Mouse (Mus musculus) CH12.LX (cell line): Measurements from ENCODE around the gene Nsg2. TPM values are rescaled to one million over a fixed set of nuclear protein-coding genes. Genes with fewer than 3 reads are reported as not detected.

ENCODE experiments used
- DNase-seq: peaks from one replicate; pipeline ENCODE4 v3.0.0-alpha.2; 2013; ENCODE audit errors: extremely low read depth
- H3K27ac ChIP-seq: 2 replicates; pipeline ENCODE4 v1.5.1; 2012; ENCODE audit warnings: low read depth, mild to moderate bottlenecking, control low read depth, moderate library complexity; ENCODE audit not compliant: insufficient read depth
- H3K27me3 ChIP-seq: replicated peaks from 2 replicates; pipeline ENCODE3; 2012; ENCODE audit warnings: inconsistent platforms
- H3K36me3 ChIP-seq, 2 experiments: replicated peaks in 1 of 2; 2 replicates each; pipeline versions ENCODE3 to v1.6.1; 2012; ENCODE audit warnings: inconsistent platforms in 1 of 2, low read length in 1 of 2, mild to moderate bottlenecking in 1 of 2, mixed read lengths in 1 of 2, moderate library complexity in 1 of 2; ENCODE audit not compliant: control insufficient read depth in 1 of 2, insufficient read depth in 1 of 2
- H3K4me1 ChIP-seq, 2 experiments: 2 replicates each; pipeline ENCODE4 v1.6.1; 2012; ENCODE audit warnings: inconsistent platforms in 1 of 2, moderate library complexity in 1 of 2; ENCODE audit not compliant: insufficient read depth in 2 of 2, control insufficient read depth in 1 of 2
- H3K4me2 ChIP-seq: 2 replicates; pipeline ENCODE4 v1.6.1; 2012; ENCODE audit warnings: low read depth, mild to moderate bottlenecking, control low read depth; ENCODE audit not compliant: poor library complexity, insufficient read depth, severe bottlenecking
- H3K4me3 ChIP-seq, 3 experiments: fragments of 150-350 bp in 1 of 3; sonication (generic) in 1 of 3; replicated peaks in 1 of 3; 2 replicates each; pipeline versions ENCODE3 to v1.5.1; 2011 to 2012; ENCODE audit warnings: low read depth in 2 of 3, low read length in 2 of 3, mild to moderate bottlenecking in 2 of 3, moderate library complexity in 2 of 3, control low read depth in 1 of 3, improper control_type of control experiment in 1 of 3, inconsistent platforms in 1 of 3, mixed read lengths in 1 of 3; ENCODE audit not compliant: poor library complexity in 1 of 3
- H3K79me2 ChIP-seq: replicated peaks from 2 replicates; pipeline ENCODE4 v1.6.1; 2012; ENCODE audit warnings: mild to moderate bottlenecking, moderate library complexity; ENCODE audit not compliant: control insufficient read depth, poor library complexity, insufficient read depth, severe bottlenecking; ENCODE audit errors: extremely low read depth
- H3K9ac ChIP-seq: 2 replicates; pipeline ENCODE4 v1.6.1; 2012; ENCODE audit warnings: low read depth, mild to moderate bottlenecking, control low read depth, moderate library complexity; ENCODE audit not compliant: insufficient read depth
- H3K9me3 ChIP-seq: replicated peaks from 2 replicates; pipeline ENCODE3; 2012; ENCODE audit warnings: low read length, inconsistent platforms, mixed read lengths
- BHLHE40 ChIP-seq: IDR thresholded peaks from 2 replicates; pipeline ENCODE4 v1.6.1; 2011; ENCODE audit warnings: mild to moderate bottlenecking, low read depth, low read length, improper control_type of control experiment
- CHD1 ChIP-seq: IDR thresholded peaks from 2 replicates; pipeline ENCODE4 v1.6.1; 2012; ENCODE audit warnings: low read depth, low read length, improper control_type of control experiment, inconsistent platforms
- CHD2 ChIP-seq: IDR thresholded peaks from 2 replicates; pipeline ENCODE4 v1.6.1; 2011; ENCODE audit warnings: low read length, improper control_type of control experiment
- CTCF ChIP-seq, 2 experiments: IDR thresholded peaks in 1 of 2; conservative IDR thresholded peaks in 1 of 2; 2 replicates each; pipeline ENCODE4 v1.5.1; 2011 to 2012; ENCODE audit warnings: low read depth in 2 of 2, low read length in 2 of 2, improper control_type of control experiment in 1 of 2, inconsistent platforms in 1 of 2, mild to moderate bottlenecking in 1 of 2, moderate library complexity in 1 of 2
- E2F4 ChIP-seq: IDR thresholded peaks from 2 replicates; pipeline ENCODE4 v1.6.1; 2011; ENCODE audit warnings: low read depth, low read length, improper control_type of control experiment; ENCODE audit not compliant: insufficient replicate concordance
- ELF1 ChIP-seq: IDR thresholded peaks from 2 replicates; pipeline ENCODE4 v1.6.1; 2014; ENCODE audit warnings: low read depth, mild to moderate bottlenecking, inconsistent platforms, low read length, improper control_type of control experiment
- EP300 ChIP-seq: IDR thresholded peaks from 2 replicates; pipeline ENCODE4 v1.6.1; 2011; ENCODE audit warnings: low read length, improper control_type of control experiment
- ETS1 ChIP-seq: conservative IDR thresholded peaks from 2 replicates; pipeline ENCODE4 v1.6.1; 2012; ENCODE audit warnings: low read depth, mild to moderate bottlenecking, inconsistent platforms, low read length, improper control_type of control experiment, moderate library complexity
- GABPA ChIP-seq: IDR thresholded peaks from 2 replicates; pipeline ENCODE4 v1.6.1; 2012; ENCODE audit warnings: low read depth, low read length, improper control_type of control experiment, inconsistent platforms; ENCODE audit not compliant: insufficient replicate concordance
- HCFC1 ChIP-seq: IDR thresholded peaks from 2 replicates; pipeline ENCODE4 v1.6.1; 2012; ENCODE audit warnings: low read depth, mild to moderate bottlenecking, inconsistent platforms, low read length, improper control_type of control experiment
- IRF4 ChIP-seq: IDR thresholded peaks from 2 replicates; pipeline ENCODE4 v1.6.1; 2014; ENCODE audit warnings: low read depth, mild to moderate bottlenecking, inconsistent platforms, low read length, improper control_type of control experiment
- JUN ChIP-seq: IDR thresholded peaks from 2 replicates; pipeline ENCODE4 v1.6.1; 2011; ENCODE audit warnings: low read depth, mild to moderate bottlenecking, low read length, improper control_type of control experiment, moderate library complexity; ENCODE audit not compliant: insufficient read depth
- JUND ChIP-seq: conservative IDR thresholded peaks from 2 replicates; pipeline ENCODE4 v1.6.1; 2011; ENCODE audit warnings: low read depth, low read length, improper control_type of control experiment
- KAT2A ChIP-seq: IDR thresholded peaks from 2 replicates; pipeline ENCODE4 v1.6.1; 2012; ENCODE audit warnings: low read length, improper control_type of control experiment, inconsistent platforms; ENCODE audit not compliant: insufficient replicate concordance
- MAFK ChIP-seq: IDR thresholded peaks from 2 replicates; pipeline ENCODE4 v1.6.1; 2011; ENCODE audit warnings: low read length, improper control_type of control experiment; ENCODE audit not compliant: insufficient replicate concordance
- MAX ChIP-seq: IDR thresholded peaks from 2 replicates; pipeline ENCODE4 v1.6.1; 2011; ENCODE audit warnings: low read length, improper control_type of control experiment
- MAZ ChIP-seq: IDR thresholded peaks from 2 replicates; pipeline ENCODE4 v1.6.1; 2012; ENCODE audit warnings: low read depth, mild to moderate bottlenecking, inconsistent platforms, low read length, improper control_type of control experiment, moderate library complexity
- MEF2A ChIP-seq: IDR thresholded peaks from 2 replicates; pipeline ENCODE4 v1.6.1; 2014; ENCODE audit warnings: low read depth, mild to moderate bottlenecking, inconsistent platforms, low read length, improper control_type of control experiment, borderline replicate concordance
- MXI1 ChIP-seq: IDR thresholded peaks from 2 replicates; pipeline ENCODE4 v1.6.1; 2011; ENCODE audit warnings: mild to moderate bottlenecking, low read depth, low read length, improper control_type of control experiment
- MYC ChIP-seq: IDR thresholded peaks from 2 replicates; pipeline ENCODE4 v1.6.1; 2011; ENCODE audit warnings: low read depth, mild to moderate bottlenecking, improper control_type of control experiment, low read length
- NELFE ChIP-seq: IDR thresholded peaks from 2 replicates; pipeline ENCODE4 v1.6.1; 2011; ENCODE audit warnings: low read depth, low read length, improper control_type of control experiment
- NRF1 ChIP-seq: IDR thresholded peaks from 2 replicates; pipeline ENCODE4 v1.6.1; 2014; ENCODE audit warnings: low read depth, mild to moderate bottlenecking, inconsistent platforms, low read length, improper control_type of control experiment, moderate library complexity
- PAX5 ChIP-seq: IDR thresholded peaks from 2 replicates; pipeline ENCODE4 v1.6.1; 2012; ENCODE audit warnings: low read length, inconsistent platforms, mixed read lengths
- POLR2A ChIP-seq: IDR thresholded peaks from 2 replicates; pipeline ENCODE4 v1.6.1; 2011; ENCODE audit warnings: low read depth, mild to moderate bottlenecking, improper control_type of control experiment, low read length
- POLR2AphosphoS2 ChIP-seq: IDR thresholded peaks from 2 replicates; pipeline ENCODE4 v1.6.1; 2011; ENCODE audit warnings: low read depth, low read length, improper control_type of control experiment
- RAD21 ChIP-seq: IDR thresholded peaks from 2 replicates; pipeline ENCODE4 v1.6.1; 2011; ENCODE audit warnings: low read depth, mild to moderate bottlenecking, low read length, improper control_type of control experiment, moderate library complexity
- RCOR1 ChIP-seq: conservative IDR thresholded peaks from 2 replicates; pipeline ENCODE4 v1.6.1; 2012; ENCODE audit warnings: low read depth, mild to moderate bottlenecking, inconsistent platforms, low read length, improper control_type of control experiment
- SIN3A ChIP-seq: IDR thresholded peaks from 2 replicates; pipeline ENCODE4 v1.6.1; 2012; ENCODE audit warnings: low read length, improper control_type of control experiment, inconsistent platforms
- SMC3 ChIP-seq: IDR thresholded peaks from 2 replicates; pipeline ENCODE4 v1.6.1; 2011; ENCODE audit warnings: low read depth, low read length, improper control_type of control experiment
- TBP ChIP-seq: conservative IDR thresholded peaks from 2 replicates; pipeline ENCODE4 v1.6.1; 2011; ENCODE audit warnings: low read depth, low read length, improper control_type of control experiment
- TCF12 ChIP-seq: IDR thresholded peaks from 2 replicates; pipeline ENCODE4 v1.6.1; 2014; ENCODE audit warnings: low read depth, mild to moderate bottlenecking, inconsistent platforms, low read length, improper control_type of control experiment
- UBTF ChIP-seq: IDR thresholded peaks from 2 replicates; pipeline ENCODE4 v1.6.1; 2012; ENCODE audit warnings: low read depth, mild to moderate bottlenecking, inconsistent platforms, low read length, improper control_type of control experiment, moderate library complexity
- USF1 ChIP-seq: IDR thresholded peaks from 2 replicates; pipeline ENCODE4 v1.6.1; 2014; ENCODE audit warnings: low read depth, mild to moderate bottlenecking, inconsistent platforms, low read length, improper control_type of control experiment
- USF2 ChIP-seq: conservative IDR thresholded peaks from 2 replicates; pipeline ENCODE4 v1.6.1; 2011; ENCODE audit warnings: low read depth, low read length, improper control_type of control experiment
- ZC3H11A ChIP-seq: IDR thresholded peaks from 2 replicates; pipeline ENCODE4 v1.6.1; 2012; ENCODE audit warnings: low read depth, mild to moderate bottlenecking, inconsistent platforms, low read length, improper control_type of control experiment
- ZKSCAN1 ChIP-seq: IDR thresholded peaks from 2 replicates; pipeline ENCODE4 v1.6.1; 2012; ENCODE audit warnings: low read depth, inconsistent platforms, low read length, improper control_type of control experiment, borderline replicate concordance
- ZMIZ1 ChIP-seq: IDR thresholded peaks from 2 replicates; pipeline ENCODE4 v1.6.1; 2012; ENCODE audit warnings: low read depth, mild to moderate bottlenecking, inconsistent platforms, low read length, improper control_type of control experiment
- ZNF384 ChIP-seq: IDR thresholded peaks from 2 replicates; pipeline ENCODE4 v1.6.1; 2012; ENCODE audit warnings: low read depth, low read length, improper control_type of control experiment, inconsistent platforms
- dilution Hi-C: fragments of 300-500 bp; cut with MboI; formaldehyde crosslinking; loops from 2 replicates; pipeline ENCODE4 v1.14.3; 2020; ENCODE audit warnings: low sequenced_read_pairs; ENCODE audit not compliant: extremely low pct_unique_long_range_greater_than_20kb, extremely low pct_ligation_motif_present
- in situ Hi-C: fragments of 300-500 bp; cut with MboI; formaldehyde crosslinking; loops from 3 replicates; pipeline ENCODE4 v1.14.3; 2019; ENCODE audit warnings: low sequenced_read_pairs, low pct_ligation_motif_present, low pct_unique_long_range_greater_than_20kb, mixed read lengths
- polyA plus RNA-seq: library from polyadenylated mRNA; unstranded; fragments of >175 nt; gene quantifications from 2 replicates; pipeline ENCODE4 v1.2.1, GENCODE M21; 2012; ENCODE audit warnings: low read depth; ENCODE audit not compliant: insufficient read length
- total RNA-seq, 2 experiments: library from RNA; depleted of rRNA; stranded (reverse); fragments of 300-350 nt in 1 of 2; fragments of >200 nt in 1 of 2; gene quantifications; 2 replicates each; pipeline ENCODE4 v1.2.3; 2012 to 2014

The Nsg2 gene
- total and polyA plus RNA-seq, 3 experiments, result 2.8 to 7.5 (median 7.4) TPM

DNA sequence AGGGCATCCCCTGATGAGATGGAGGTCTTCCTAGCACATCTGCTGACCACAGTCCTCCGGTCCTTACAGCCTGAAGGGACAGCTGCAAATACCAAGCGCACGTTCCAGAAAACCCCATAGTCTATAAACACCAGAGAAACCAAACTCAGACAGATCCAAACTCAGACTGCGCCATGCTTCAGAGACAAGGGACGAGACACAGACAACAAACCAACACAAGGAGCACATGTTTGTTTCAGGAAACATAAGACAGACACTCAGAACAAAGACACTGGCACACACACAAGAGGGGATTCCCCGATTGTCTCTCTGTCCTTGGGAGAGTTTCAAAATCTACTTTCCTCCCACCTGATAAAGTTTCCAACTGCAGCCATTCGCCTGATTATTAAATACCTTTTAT, 18.4 kb upstream of the Nsg2 start:
- no peaks in the 10 kb centered on the region for H3K36me3 ChIP-seq
- peak overlapping the region; percentile 10 to 23 (median 18) for H3K4me3 ChIP-seq
- dilution Hi-C loops, result no loop called here
- peak; percentile 35 for DNase-seq
- H3K9me3 ChIP-seq, result no peaks in the 10 kb centered on the region
- peak overlapping the region; percentile 5; the same call in 1 of the 2 replicates for H3K9ac ChIP-seq
- H3K4me1 ChIP-seq, result peaks cover 0 to 36% of the 10 kb centered on the region in 2 experiments; a peak in 2 of 4 replicates
- in situ Hi-C loops, result loop anchor here (25.0 kb wide), 1 partner anchor 330 kb away; the partner anchor contains the start of gene Hbq1a
- peak overlapping the region; percentile 77 for H3K4me2 ChIP-seq
- TF ChIP-seq CTCF (conservative IDR thresholded peaks at IDR 0.05 in 1 of 2, IDR thresholded peaks at IDR 0.05 in 1 of 2; ENCODE audit: low read depth in 2 of 2, low read length in 2 of 2) (no peak), NRF1 (no peak), SMC3 (no peak), E2F4 (no peak), PAX5 (no peak), TBP (no peak), CHD1 (no peak), MAZ (no peak), MEF2A (no peak), USF2 (no peak), RAD21 (no peak), ZMIZ1 (no peak), ETS1 (peak; percentile 24; the same call in 1 of the 2 replicates), IRF4 (peak; percentile 12; the same call in 1 of the 2 replicates), MAX (peak; percentile 81), JUND (no peak), MAFK (no peak), MXI1 (no peak), ZC3H11A (no peak), USF1 (no peak), UBTF (0 out of 2 replicates have a peak, but pooled peaks have one; percentile 27), RCOR1 (no peak), POLR2AphosphoS2 (no peak), BHLHE40 (peak; percentile 67), ZKSCAN1 (no peak), CHD2 (no peak), ZNF384 (no peak), TCF12 (no peak), NELFE (no peak), MYC (peak; percentile 60; the same call in 1 of the 2 replicates), KAT2A (no peak), POLR2A (no peak), HCFC1 (no peak), ELF1 (no peak), SIN3A (0 out of 2 replicates have a peak, but pooled peaks have one; percentile 47), EP300 (no peak), GABPA (no peak), JUN (no peak)
- TF ChIP-seq, all 38 proteins: peak for 7
- H3K79me2 ChIP-seq, result no peaks in the 10 kb centered on the region
- H3K27me3 ChIP-seq, result no peaks in the 10 kb centered on the region
- H3K27ac ChIP-seq, result no peak overlapping the region
